Mouse (Mus musculus) CD4-positive naive resting alpha-beta T cell, adult 76 days (primary cell): ENCODE results near the gene Zfp385a. TPM values are rescaled to one million over a fixed set of nuclear protein-coding genes. Genes with fewer than 3 reads are reported as not detected.

ENCODE experiments used
- total RNA-seq: library from RNA; stranded (reverse); gene quantifications from one replicate; pipeline ENCODE4 v1.2.4, GENCODE M21; 2023

The Zfp385a gene
- total RNA-seq: 2.4 TPM

DNA sequence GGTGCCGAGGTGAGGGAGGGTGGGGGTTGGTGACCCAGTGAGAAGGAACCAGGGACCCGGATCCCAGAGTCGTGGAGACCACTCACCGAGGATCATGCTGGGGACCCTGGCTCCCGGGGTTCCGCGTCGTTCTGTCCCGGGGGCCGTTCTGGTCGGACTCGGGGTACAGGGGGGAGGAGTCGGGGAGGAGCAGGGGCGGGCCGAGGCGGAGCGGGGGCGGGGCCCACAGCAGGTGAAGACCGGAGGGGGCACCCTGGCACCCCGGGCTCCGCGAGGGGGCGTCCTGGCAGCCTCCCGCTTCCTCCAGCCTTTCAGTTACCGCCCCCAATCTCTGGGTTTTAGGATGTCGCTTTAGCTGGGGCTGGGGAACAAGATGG lies at the start of gene Zfp385a:
Gene Zfp385a (minus strand): TSS at position 133 of the 377 bp plus-strand sequence.

GRCm38 (mm10) chr15:103366376-103367149 lies 26.7 kb upstream of the Zfp385a start, which contains the start of gene Itga5:
TSS of gene Itga5 (minus strand) at chr15:103366763.

DNA sequence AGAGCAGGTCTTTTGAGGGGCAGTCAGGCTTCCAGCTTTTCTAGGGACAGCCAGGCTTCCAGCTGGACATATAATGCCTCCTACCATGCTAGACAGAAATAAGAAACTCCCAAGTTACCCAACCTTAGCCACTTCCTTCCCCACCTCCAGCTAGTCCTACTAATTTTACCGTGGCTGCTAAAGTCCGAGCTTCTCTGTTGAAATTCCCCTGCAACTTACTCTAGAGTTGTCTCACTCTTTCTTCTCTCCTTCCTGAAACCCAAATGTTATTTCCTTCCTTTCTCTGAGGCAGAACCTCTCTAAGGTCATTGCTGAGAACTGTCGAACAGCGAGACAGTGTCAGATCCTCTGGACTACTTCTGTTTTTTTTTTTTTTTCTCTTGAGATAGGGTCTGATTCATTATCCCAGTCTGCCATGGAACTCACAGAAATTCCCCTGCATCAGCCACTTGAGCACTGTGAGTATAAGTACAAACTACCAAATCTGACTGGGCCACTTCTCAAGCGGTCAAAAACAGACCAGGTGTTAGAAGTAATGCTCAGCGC lies 29.5 kb downstream of the Zfp385a start, which contains the start of gene Gpr84:
Gene Gpr84 (minus strand): TSS at position 248 of the 546 bp plus-strand sequence.

GRCm38 (mm10) chr15:103272419-103273279 lies 67.2 kb downstream of the Zfp385a start, which contains the start of gene Copz1:
TSS of gene Copz1 (plus strand) at chr15:103272714.

Other genes with a start within 250 kb of the Zfp385a start
- 6.0 TPM for gene Smug1, start 173.0 kb downstream of the Zfp385a start, total RNA-seq
- gene Cbx5, start 100.3 kb downstream of the Zfp385a start, total RNA-seq: 24.0 TPM
- 659 TPM for gene Hnrnpa1, start 99.7 kb downstream of the Zfp385a start, total RNA-seq
- gene Nfe2, start 81.7 kb downstream of the Zfp385a start, total RNA-seq: 1.4 TPM
- gene Copz1, start 67.4 kb downstream of the Zfp385a start, total RNA-seq: 73.4 TPM
- not detected for gene Gpr84, start 29.5 kb downstream of the Zfp385a start, total RNA-seq
- gene Itga5, start 26.7 kb upstream of the Zfp385a start, total RNA-seq: 2.1 TPM
- gene Gtsf1, start 90.4 kb upstream of the Zfp385a start, total RNA-seq: not detected
- gene Gtsf2, start 108.4 kb upstream of the Zfp385a start, total RNA-seq: not detected
- gene Nckap1l, start 113.7 kb upstream of the Zfp385a start, total RNA-seq: 147 TPM
- 39.7 TPM for gene Pde1b, start 162.9 kb upstream of the Zfp385a start, total RNA-seq
- not detected for gene Ppp1r1a, start 197.9 kb upstream of the Zfp385a start, total RNA-seq
- not detected for gene Glycam1, start 225.0 kb upstream of the Zfp385a start, total RNA-seq